Mouse (Mus musculus) midbrain, embryonic 13.5 days (tissue): ENCODE data around the gene Srm. TPM values are rescaled to one million over a fixed set of nuclear protein-coding genes. Genes with fewer than 3 reads are reported as not detected.

Experiments used
- ATAC-seq: fragments of 200-750 bp; cut with Nextera tagmentation; 2 replicates; pipeline ENCODE4 v1.8.0; 2017; ENCODE audit warnings: mild to moderate bottlenecking, moderate TSS enrichment, moderate library complexity
- H3K27ac ChIP-seq: fragments of 300-500 bp; sonication (generic); 2 replicates; pipeline ENCODE4 v1.5.1; 2015; ENCODE audit warnings: inconsistent platforms, mild to moderate bottlenecking, moderate library complexity
- H3K27me3 ChIP-seq: fragments of 300-500 bp; sonication (generic); 2 replicates; pipeline ENCODE4 v1.6.1; 2015; ENCODE audit warnings: mild to moderate bottlenecking, inconsistent platforms
- H3K36me3 ChIP-seq: fragments of 300-500 bp; sonication (generic); 2 replicates; pipeline ENCODE4 v1.6.1; 2015; ENCODE audit warnings: mild to moderate bottlenecking, inconsistent platforms
- H3K4me1 ChIP-seq: fragments of 300-500 bp; sonication (generic); replicated peaks from 2 replicates; pipeline ENCODE4 v1.6.1; 2015; ENCODE audit warnings: inconsistent platforms
- H3K4me2 ChIP-seq: fragments of 300-500 bp; sonication (generic); replicated peaks from 2 replicates; pipeline ENCODE4 v1.6.1; 2015; ENCODE audit warnings: moderate library complexity, mild to moderate bottlenecking, inconsistent platforms
- H3K4me3 ChIP-seq: fragments of 300-500 bp; sonication (generic); replicated peaks from 2 replicates; pipeline ENCODE4 v1.5.1; 2015; ENCODE audit warnings: mild to moderate bottlenecking, inconsistent platforms
- H3K9ac ChIP-seq: fragments of 300-500 bp; sonication (generic); replicated peaks from 2 replicates; pipeline ENCODE4 v1.6.1; 2015; ENCODE audit warnings: mild to moderate bottlenecking, inconsistent platforms
- H3K9me3 ChIP-seq: fragments of 300-500 bp; sonication (generic); 2 replicates; pipeline ENCODE4 v1.6.1; 2016; ENCODE audit warnings: mild to moderate bottlenecking, inconsistent platforms
- WGBS: fragments of 180-500 bp; shearing (Covaris S2); methylation state at CpG from one replicate; pipeline ENCODE4 v1.1.7; 2015; 5-methylcytosine and 5-hydroxymethylcytosine counted together
- polyA plus RNA-seq: library from polyadenylated mRNA; unstranded; fragments of >200 nt; fragmentation: Nextera tagmentation; extraction: Ambion mirVana; gene quantifications from 2 replicates; pipeline ENCODE4 v1.2.1, GENCODE M21; 2015

Gene Srm
- polyA plus RNA-seq, 1 experiment from 2014 or later = 128 TPM

DNA sequence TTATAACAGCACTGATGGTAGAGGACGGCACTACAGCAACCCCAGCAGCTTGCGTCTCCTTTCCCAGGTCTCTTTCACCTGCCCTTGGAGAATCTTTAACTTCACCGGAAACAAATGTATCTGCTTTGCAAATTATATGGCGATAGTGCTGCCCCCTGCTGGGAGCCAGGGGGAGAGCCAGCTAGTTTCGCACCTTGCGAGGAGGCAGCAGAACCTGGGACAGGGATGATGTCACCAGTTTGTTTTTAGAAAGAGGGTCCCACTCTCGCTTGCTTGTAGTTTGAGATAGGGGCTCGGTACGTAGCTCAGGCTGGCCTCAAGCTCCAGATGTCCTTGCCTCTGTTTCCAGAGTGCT lies 52.8 kb downstream of the Srm start:
- Histone ChIP-seq H3K27ac (no peak overlapping the region), H3K9ac (no peak overlapping the region), H3K4me1 (no peaks in the 10 kb centered on the region), H3K4me2 (no peak overlapping the region; the same call in 1 of the 2 replicates), H3K27me3 (no peaks in the 10 kb centered on the region), H3K4me3 (no peak overlapping the region), H3K9me3 (no peaks in the 10 kb centered on the region), H3K36me3 (no peaks in the 10 kb centered on the region)
- 9% methylated on average over 9 of the region's 9 CpGs for WGBS
- no peak for ATAC-seq

Other genes with a start within 250 kb of the Srm start
- 20.5 and 22.2 TPM in 2 replicates for gene Ubiad1, start 146.7 kb upstream of the Srm start, polyA plus RNA-seq
- gene Mtor, start 142.9 kb upstream of the Srm start, polyA plus RNA-seq = 25.9 and 27.3 TPM in 2 replicates
- 0.23 and 0.32 TPM in 2 replicates for gene Angptl7, start 91.0 kb upstream of the Srm start, polyA plus RNA-seq
- gene Exosc10, start 33.1 kb upstream of the Srm start, polyA plus RNA-seq = 91.4 and 94.1 TPM in 2 replicates
- 0.35 and 0.46 TPM in 2 replicates for gene Masp2, start 11.1 kb downstream of the Srm start, polyA plus RNA-seq
- gene Tardbp, start 35.5 kb downstream of the Srm start, polyA plus RNA-seq = 283 and 292 TPM in 2 replicates
- gene Gm572, start 51.8 kb downstream of the Srm start, polyA plus RNA-seq = not detected in 2 replicates
- 2.7 and 3.8 TPM in 2 replicates for gene Casz1, start 212.9 kb downstream of the Srm start, polyA plus RNA-seq